Mouse (Mus musculus) midbrain, embryonic 11.5 days (tissue): Measurements from ENCODE around the gene Trip6. TPM values are rescaled to one million over a fixed set of nuclear protein-coding genes. Genes with fewer than 3 reads are reported as not detected.

Source experiments
- ATAC-seq: fragments of 200-750 bp; cut with Nextera tagmentation; 2 replicates; pipeline ENCODE4 v1.8.0; 2017; ENCODE audit warnings: moderate TSS enrichment, moderate library complexity; ENCODE audit not compliant: low FRiP score
- DNase-seq: peaks from one replicate; pipeline ENCODE4 v3.0.0; 2015; ENCODE audit warnings: low spot score; ENCODE audit errors: missing footprints
- H3K27ac ChIP-seq: fragments of 300-500 bp; sonication (generic); 2 replicates; pipeline ENCODE4 v1.5.1; 2014; ENCODE audit warnings: low read depth, low read length
- H3K27me3 ChIP-seq: fragments of 300-500 bp; sonication (generic); 2 replicates; pipeline ENCODE4 v1.6.1; 2014; ENCODE audit warnings: mild to moderate bottlenecking, low read length, moderate library complexity, mixed read lengths; ENCODE audit not compliant: control insufficient read depth, insufficient read depth
- H3K36me3 ChIP-seq: fragments of 300-500 bp; sonication (generic); 2 replicates; pipeline ENCODE4 v1.6.1; 2014; ENCODE audit warnings: mild to moderate bottlenecking, low read length, moderate library complexity, mixed read lengths; ENCODE audit not compliant: control insufficient read depth, insufficient read depth
- H3K4me1 ChIP-seq: fragments of 300-500 bp; sonication (generic); 2 replicates; pipeline ENCODE4 v1.6.1; 2014; ENCODE audit warnings: low read length; ENCODE audit not compliant: control insufficient read depth, insufficient read depth
- H3K4me2 ChIP-seq: fragments of 300-500 bp; sonication (generic); 2 replicates; pipeline ENCODE4 v1.6.1; 2014; ENCODE audit warnings: mild to moderate bottlenecking, moderate library complexity
- H3K4me3 ChIP-seq: fragments of 300-500 bp; sonication (generic); 2 replicates; pipeline ENCODE4 v1.5.1; 2014; ENCODE audit warnings: low read depth, low read length
- H3K9ac ChIP-seq: fragments of 300-500 bp; sonication (generic); 2 replicates; pipeline ENCODE4 v1.6.1; 2014; ENCODE audit warnings: low read length
- H3K9me3 ChIP-seq: fragments of 300-500 bp; sonication (generic); 2 replicates; pipeline ENCODE4 v1.6.1; 2016; ENCODE audit warnings: low read length; ENCODE audit not compliant: control insufficient read depth
- WGBS: fragments of 180-500 bp; shearing (Covaris S2); extraction: QIAGEN DNeasy Blood & Tissue Kit; methylation state at CpG from one replicate; pipeline ENCODE4 v1.1.7; 2014; 5-methylcytosine and 5-hydroxymethylcytosine counted together
- polyA plus RNA-seq: library from polyadenylated mRNA; unstranded; fragments of >200 nt; fragmentation: Nextera tagmentation; extraction: Ambion mirVana; gene quantifications from 2 replicates; pipeline ENCODE4 v1.2.1, GENCODE M21; 2014

Gene Trip6
- polyA plus RNA-seq, 1 experiment from 2014 or later, result 34.1 TPM

DNA sequence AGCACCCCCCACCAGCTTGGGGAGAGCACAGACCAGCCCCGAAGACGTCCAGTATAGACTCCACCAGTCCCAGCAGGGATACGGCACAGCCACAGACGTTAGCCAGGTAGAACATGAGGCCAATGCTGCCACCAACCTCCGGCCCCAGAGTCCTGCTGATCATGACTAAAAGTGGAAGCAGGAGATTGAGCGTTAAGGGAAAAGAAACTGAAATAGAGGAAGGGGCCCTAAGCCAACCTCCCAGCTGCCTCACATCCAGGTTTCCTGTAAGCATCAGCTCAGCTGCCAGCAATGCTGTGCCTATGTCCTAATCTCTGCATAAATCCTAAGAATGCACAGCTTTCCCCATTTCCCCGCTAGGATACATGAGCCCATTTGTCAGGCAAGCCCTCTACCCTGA lies 16.7 kb upstream of the Trip6 start:
- H3K4me2 ChIP-seq, result no peak overlapping the region
- H3K9ac ChIP-seq, result no peak overlapping the region
- H3K36me3 ChIP-seq, result no peaks in the 10 kb centered on the region
- H3K4me1 ChIP-seq, result peaks cover 4% of the 10 kb centered on the region
- no peak overlapping the region for H3K4me3 ChIP-seq
- no peak overlapping the region for H3K27ac ChIP-seq
- WGBS, result 88% methylated on average over 7 of the region's 7 CpGs
- no peaks in the 10 kb centered on the region for H3K9me3 ChIP-seq
- ATAC-seq (no peak), DNase-seq (no peak)
- H3K27me3 ChIP-seq, result no peaks in the 10 kb centered on the region

DNA sequence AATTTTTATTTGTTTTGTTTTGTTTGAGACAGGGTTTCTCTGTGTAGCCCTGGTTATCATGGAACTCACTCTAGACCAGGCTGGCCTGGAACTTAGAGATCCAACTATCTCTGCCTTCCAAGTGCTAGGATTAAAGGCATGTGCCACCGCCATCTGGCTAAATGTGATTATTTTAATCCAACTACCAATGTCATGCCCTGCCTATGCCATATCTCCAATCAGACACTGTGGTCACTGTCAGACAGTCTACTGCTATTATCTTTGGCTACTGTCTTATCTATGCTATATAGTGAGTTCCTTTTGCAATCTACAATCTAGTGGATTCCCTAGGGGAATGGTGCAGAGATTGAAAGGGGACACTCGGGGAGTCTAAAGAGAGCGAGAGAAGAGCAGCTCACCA lies 6.8 kb upstream of the Trip6 start:
- ATAC-seq (no peak), DNase-seq (no peak)
- H3K36me3 ChIP-seq, result no peaks in the 10 kb centered on the region; the same call in 1 of the 2 replicates
- WGBS, result 90% methylated on average over 3 of the region's 3 CpGs
- no peak overlapping the region for H3K4me2 ChIP-seq
- no peaks in the 10 kb centered on the region for H3K9me3 ChIP-seq
- no peak overlapping the region for H3K27ac ChIP-seq
- H3K27me3 ChIP-seq, result no peaks in the 10 kb centered on the region
- H3K4me3 ChIP-seq, result no peak overlapping the region
- H3K9ac ChIP-seq, result no peak overlapping the region
- H3K4me1 ChIP-seq, result no peaks in the 10 kb centered on the region

DNA sequence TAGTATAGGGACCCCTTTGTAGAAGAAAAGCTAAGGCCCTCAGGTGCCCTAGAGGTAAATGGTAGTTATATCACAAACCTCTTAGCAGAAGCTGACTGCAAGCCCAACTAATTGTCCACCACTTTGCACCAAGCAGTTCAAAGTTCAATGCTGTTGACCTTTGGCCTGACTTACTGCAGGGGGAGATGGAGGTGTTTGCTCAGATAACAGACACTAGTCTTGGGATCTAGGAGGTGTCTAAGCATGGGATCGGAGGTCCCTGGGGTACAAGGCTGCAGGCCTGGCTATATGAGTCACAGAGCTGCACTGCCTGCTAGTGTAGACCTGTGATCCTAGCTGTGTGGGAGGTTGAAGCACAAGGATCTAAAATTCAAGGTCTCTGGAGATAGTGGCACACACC lies 4.4 kb upstream of the Trip6 start:
- Histone ChIP-seq H3K27ac (no peak overlapping the region), H3K27me3 (no peaks in the 10 kb centered on the region), H3K4me1 (peaks cover 17% of the 10 kb centered on the region), H3K4me3 (no peak overlapping the region), H3K36me3 (no peaks in the 10 kb centered on the region), H3K9ac (no peak overlapping the region), H3K9me3 (no peaks in the 10 kb centered on the region), H3K4me2 (no peak overlapping the region)
- no peak for DNase-seq
- ATAC-seq, result no peak
- WGBS, result 91% methylated on average over 1 of the region's 1 CpGs

DNA sequence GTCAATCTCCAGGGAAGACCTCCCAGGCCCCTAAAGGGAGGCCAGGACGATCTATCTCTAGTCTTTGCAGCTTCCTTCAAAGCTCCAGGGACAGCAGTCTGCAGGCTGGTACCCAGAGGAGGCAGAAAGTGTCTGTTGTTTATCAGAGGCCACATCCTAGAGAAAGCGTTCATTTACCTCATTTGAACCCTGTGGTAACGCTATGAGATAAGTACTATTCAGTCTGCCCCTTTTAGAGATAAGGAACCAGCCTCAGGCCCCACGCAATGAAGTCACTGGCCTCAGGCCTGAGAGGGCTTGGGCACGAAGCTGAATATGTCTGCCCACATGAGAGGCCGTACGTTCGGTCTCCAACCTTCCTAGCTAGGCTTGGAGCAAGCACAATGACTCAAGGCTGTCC lies 3.2 kb upstream of the Trip6 start:
- no peaks in the 10 kb centered on the region for H3K36me3 ChIP-seq
- no peak overlapping the region for H3K4me2 ChIP-seq
- ATAC-seq (no peak), DNase-seq (no peak)
- H3K4me1 ChIP-seq, result peaks cover 28% of the 10 kb centered on the region
- WGBS, result 90% methylated on average over 8 of the region's 8 CpGs
- no peak overlapping the region for H3K4me3 ChIP-seq
- no peak overlapping the region for H3K27ac ChIP-seq
- H3K9ac ChIP-seq, result no peak overlapping the region
- H3K9me3 ChIP-seq, result no peaks in the 10 kb centered on the region
- H3K27me3 ChIP-seq, result no peaks in the 10 kb centered on the region

DNA sequence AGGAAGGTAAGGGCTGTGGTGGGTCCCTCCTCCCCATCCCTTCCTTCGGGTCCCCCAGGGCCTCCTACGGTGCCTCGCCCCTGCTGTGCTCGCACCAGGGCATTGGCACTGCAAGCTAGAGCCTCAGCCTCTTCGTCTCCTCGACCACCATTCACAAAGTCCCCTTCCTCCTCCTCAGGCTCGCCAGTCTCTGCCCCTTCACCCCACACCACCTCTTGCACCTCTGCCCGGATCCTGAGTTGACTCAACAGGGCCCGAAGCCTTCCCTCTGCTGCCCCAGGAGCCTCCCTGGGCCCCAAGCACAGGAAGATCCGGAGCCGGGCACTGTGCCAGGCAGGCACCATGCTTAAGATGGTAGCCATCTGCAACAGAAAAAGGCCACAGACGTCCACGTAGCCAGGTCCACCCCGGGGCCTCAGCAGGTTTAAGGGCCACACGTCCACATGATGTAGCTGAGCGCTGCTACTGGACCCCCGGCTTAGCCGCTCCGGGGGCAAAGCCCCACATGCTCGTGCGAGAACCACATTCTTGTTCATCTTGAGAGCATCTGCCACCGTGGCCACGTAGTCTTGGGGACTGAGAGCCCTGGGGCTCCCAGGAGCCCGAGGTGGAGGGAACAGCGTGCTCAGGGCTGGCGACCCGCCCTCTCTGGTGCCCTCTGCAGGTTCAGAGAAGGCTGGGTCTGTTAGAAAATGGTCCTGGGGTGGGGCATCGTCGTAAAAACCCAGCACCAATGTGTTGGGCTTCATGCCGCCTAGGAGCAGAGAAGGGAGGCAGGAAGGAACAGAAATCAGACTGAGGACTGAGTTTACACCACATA lies 1.1 kb upstream of the Trip6 start:
- ATAC-seq, result no peak; the same call in 1 of the 2 replicates
- Histone ChIP-seq H3K4me1 (peaks cover 28% of the 10 kb centered on the region), H3K4me2 (peak overlapping the region; percentile 84; the same call in 1 of the 2 replicates), H3K27ac (no peak overlapping the region), H3K36me3 (peaks cover 2% of the 10 kb centered on the region; the same call in 1 of the 2 replicates), H3K4me3 (no peak overlapping the region), H3K27me3 (no peaks in the 10 kb centered on the region), H3K9ac (peak overlapping the region; percentile 86), H3K9me3 (no peaks in the 10 kb centered on the region)
- 45% methylated on average over 30 of the region's 30 CpGs for WGBS
- peak; percentile 89 for DNase-seq

DNA sequence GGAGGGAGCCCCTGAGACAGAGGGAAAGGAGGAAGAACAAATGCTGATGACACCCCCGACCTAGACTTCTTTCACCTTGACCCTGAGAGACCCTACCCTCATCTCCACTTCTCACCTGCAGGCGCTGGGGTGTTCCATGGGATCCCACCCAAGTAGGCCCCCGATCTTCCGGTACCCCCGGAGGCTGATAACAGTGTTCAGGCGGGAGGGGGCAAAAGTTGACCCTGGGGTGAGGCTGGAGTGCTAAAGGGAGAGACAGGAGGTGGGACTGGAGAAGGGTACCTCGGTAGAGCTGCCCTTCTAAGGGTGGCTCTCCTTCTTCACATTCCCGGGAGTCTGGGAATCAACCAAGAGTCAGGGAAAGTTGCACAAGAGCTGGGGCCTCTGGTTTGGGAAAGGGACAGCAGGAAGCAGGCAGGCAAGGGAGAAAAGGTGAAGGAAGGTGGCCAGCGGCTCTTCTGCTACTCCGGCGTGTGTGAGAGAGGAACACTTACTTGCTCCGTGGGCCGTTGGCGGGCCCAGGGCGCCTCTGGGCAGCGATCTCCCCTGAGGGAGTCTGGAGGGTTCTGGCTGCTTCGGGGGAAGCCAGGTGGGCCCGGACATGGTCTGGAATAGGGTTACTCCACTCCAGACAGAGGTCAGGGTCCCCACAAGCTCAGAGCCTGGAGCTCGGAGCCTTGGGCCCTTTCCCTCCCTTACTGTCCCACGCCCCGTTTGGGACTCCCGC lies 575 bp downstream of the Trip6 start:
- 4% methylated on average over 22 of the region's 22 CpGs for WGBS
- peak overlapping the region; percentile 67; the same call in 1 of the 2 replicates for H3K27ac ChIP-seq
- H3K36me3 ChIP-seq, result peaks cover 13% of the 10 kb centered on the region
- DNase-seq (peak; percentile 89), ATAC-seq (peak; percentile 75)
- peak overlapping the region; percentile 84 for H3K4me2 ChIP-seq
- peaks cover 28% of the 10 kb centered on the region for H3K4me1 ChIP-seq
- H3K9ac ChIP-seq, result peak overlapping the region; percentile 86
- H3K27me3 ChIP-seq, result no peaks in the 10 kb centered on the region
- 0 out of 2 replicates have a peak, but pooled peaks cover 2% of the 10 kb centered on the region for H3K9me3 ChIP-seq
- peak overlapping the region; percentile 57 for H3K4me3 ChIP-seq

DNA sequence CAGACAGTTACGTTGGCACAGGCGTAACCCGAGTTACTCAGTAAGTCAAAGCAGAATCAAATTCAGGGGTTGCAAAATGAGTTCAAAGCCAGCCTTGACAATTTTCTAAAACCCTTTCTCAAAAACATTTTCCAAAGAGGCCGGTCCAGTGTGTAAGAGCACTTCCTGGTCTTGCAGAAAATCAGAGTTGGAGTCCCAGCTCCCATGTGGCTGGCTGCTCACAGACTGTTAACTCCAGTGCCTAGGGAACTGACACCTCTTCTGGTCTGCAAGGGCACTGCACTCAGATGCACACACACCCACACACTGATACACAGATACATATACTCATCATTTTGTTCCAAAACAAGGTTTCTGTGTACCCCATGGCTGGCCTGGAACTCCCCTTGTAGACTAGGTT lies 5.8 kb downstream of the Trip6 start:
- Histone ChIP-seq H3K4me2 (peak overlapping the region; percentile 48), H3K4me1 (peaks cover 30% of the 10 kb centered on the region), H3K27ac (peak overlapping the region; percentile 95; the same call in 1 of the 2 replicates), H3K9me3 (0 out of 2 replicates have a peak, but pooled peaks cover 2% of the 10 kb centered on the region), H3K4me3 (peak overlapping the region; percentile 74; the same call in 1 of the 2 replicates), H3K27me3 (no peaks in the 10 kb centered on the region), H3K36me3 (peaks cover 19% of the 10 kb centered on the region), H3K9ac (peak overlapping the region; percentile 94)
- WGBS, result 96% methylated on average over 4 of the region's 4 CpGs
- no peak for ATAC-seq
- no peak for DNase-seq

DNA sequence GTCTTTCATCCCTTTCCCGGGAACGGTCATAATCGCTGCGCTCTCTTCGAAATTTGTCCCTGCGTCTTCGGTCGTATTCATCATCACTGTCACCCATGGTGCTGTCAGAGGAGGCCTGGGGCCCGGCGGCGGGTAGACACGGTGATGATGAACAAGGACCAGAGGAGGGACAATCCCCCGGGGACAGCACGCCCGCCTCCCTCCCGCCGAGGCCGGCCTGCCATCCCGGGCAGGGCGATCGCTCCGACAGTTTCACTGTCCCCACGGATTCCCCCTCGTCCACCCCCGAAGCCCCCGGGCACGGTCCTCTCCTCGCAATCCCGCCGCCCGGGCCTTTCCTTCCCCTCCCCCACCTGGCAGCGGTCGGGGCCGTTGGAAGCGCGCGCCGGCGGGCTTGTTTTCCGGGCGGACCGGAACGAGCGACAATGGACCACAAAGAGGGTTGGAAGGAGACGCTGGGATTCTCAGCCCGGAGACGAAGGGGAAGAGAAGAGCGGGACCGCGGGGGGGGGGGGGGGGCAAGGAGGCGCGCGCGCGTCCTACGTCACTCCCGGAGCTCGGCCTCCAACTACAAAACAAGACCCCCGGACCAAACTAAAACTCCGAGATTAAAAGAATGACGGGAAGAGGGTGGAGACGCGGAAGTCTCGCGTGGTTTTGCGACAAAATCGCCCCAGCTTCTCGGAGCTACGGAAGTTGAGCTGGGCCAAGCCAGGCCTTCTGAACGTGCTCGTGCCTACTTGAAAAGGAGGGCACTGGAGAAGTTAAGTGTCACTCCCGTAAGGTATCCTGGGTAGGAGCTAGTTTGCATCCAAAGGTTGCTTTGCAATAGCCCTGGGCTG lies 6.9 kb downstream of the Trip6 start, which contains the start of gene Srrt:
TSS of gene Srrt (minus strand) at position 604 of the 842 bp plus-strand sequence.
- peak; percentile 85 for ATAC-seq
- H3K27me3 ChIP-seq, result no peaks in the 10 kb centered on the region
- H3K27ac ChIP-seq, result peak within 1 kb of the TSS; percentile 95
- under 1% methylated on average over 56 of the region's 72 CpGs for WGBS
- H3K4me2 ChIP-seq, result peak within 1 kb of the TSS; percentile 75
- 0 out of 2 replicates have a peak, but pooled peaks cover 2% of the 10 kb centered on the region for H3K9me3 ChIP-seq
- H3K36me3 ChIP-seq, result peaks cover 21% of the 10 kb centered on the region
- H3K9ac ChIP-seq, result peak within 1 kb of the TSS; percentile 94
- peak within 1 kb of the TSS; percentile 74 for H3K4me3 ChIP-seq
- DNase-seq, result peak; percentile 99
- H3K4me1 ChIP-seq, result peaks cover 21% of the 10 kb centered on the region
